Mouse (Mus musculus) erythroblast, adult 5-6 weeks (primary cell): ENCODE data around the gene Btnl1. TPM values are rescaled to one million over a fixed set of nuclear protein-coding genes. Genes with fewer than 3 reads are reported as not detected.

Experiments
- ATAC-seq: replicated peaks from 2 replicates; pipeline ENCODE4 v1.8.0; 2016; ENCODE audit warnings: moderate number of reproducible peaks, mild to moderate bottlenecking, moderate TSS enrichment, inconsistent platforms; ENCODE audit not compliant: poor library complexity, low FRiP score, severe bottlenecking
- total RNA-seq, 2 experiments: library from RNA; stranded (forward) in 1 of 2; stranded (reverse) in 1 of 2; fragments of 150-400 nt in 1 of 2; fragments of 200-764, 138-1000 nt in 1 of 2; gene quantifications; 2 replicates each; pipeline versions ENCODE4 v1.2.3 to v1.2.4; 2015 to 2017; ENCODE audit warnings: low replicate concordance in 2 of 2

The Btnl1 gene
- total RNA-seq (2015; ENCODE audit: low replicate concordance), result not detected in 2 replicates
- not detected in 2 replicates for total RNA-seq (2017; ENCODE audit: low replicate concordance)

DNA sequence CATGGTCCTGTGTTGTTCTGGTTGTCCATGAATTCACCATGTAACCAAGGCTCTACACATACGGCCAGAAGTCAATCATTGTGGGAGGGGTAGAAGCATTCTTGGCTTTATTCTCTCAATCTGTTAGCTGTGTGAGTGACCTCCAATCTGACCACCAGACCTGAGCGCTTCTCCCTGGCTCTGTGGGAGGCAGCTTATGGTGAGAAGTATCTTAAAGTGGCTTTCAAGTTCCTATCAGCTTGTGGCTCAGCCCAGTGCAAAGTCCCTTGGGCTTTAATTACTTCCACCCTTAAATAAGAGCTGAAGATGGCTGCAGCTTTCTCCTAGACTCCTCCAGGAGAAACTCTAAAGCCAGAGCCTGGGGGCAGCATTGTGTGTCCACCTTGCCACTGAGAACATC lies at the start of gene Btnl1:
Btnl1 (plus strand) TSS at position 286 of the 400 bp plus-strand sequence.
- ATAC-seq, result no peak

DNA sequence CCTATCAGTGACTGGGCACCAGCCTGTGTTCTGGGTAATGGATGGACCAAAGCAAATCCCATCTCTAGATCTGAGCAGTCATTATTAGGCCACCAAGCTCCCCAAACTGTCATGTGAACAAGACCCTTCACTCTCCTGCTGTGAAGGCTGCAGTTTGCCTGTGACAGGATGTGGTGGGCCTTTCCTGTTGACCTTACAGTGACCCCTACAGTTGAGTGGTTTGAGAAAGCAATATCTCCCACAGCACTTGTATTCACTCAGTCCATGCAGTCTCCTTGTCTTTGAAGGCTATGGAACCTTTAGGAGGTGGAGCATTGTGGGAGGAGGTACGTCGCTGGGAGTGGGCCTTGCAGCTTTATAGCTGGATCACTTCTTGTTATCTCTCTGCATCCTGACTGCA lies 47.1 kb upstream of the Btnl1 start:
- ATAC-seq, result no peak

DNA sequence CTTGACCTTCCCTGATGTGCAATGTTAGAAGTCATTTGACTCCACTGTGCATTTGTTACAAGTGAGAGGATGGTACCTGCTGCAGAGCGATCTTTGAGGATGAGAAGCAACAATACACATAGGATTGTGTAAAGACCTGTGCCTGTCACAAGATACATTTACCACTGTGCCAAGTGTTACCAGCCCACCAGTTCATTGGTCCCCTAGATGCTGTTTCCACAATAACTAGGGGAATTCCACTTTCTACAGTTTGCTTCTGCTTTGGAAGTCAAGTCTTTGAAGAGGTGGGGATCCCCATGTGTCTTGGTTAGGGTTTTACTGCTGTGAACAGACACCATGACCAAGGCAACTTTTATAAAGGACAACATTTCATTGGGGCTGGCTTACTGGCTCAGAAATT lies 45.7 kb upstream of the Btnl1 start:
- no peak for ATAC-seq

DNA sequence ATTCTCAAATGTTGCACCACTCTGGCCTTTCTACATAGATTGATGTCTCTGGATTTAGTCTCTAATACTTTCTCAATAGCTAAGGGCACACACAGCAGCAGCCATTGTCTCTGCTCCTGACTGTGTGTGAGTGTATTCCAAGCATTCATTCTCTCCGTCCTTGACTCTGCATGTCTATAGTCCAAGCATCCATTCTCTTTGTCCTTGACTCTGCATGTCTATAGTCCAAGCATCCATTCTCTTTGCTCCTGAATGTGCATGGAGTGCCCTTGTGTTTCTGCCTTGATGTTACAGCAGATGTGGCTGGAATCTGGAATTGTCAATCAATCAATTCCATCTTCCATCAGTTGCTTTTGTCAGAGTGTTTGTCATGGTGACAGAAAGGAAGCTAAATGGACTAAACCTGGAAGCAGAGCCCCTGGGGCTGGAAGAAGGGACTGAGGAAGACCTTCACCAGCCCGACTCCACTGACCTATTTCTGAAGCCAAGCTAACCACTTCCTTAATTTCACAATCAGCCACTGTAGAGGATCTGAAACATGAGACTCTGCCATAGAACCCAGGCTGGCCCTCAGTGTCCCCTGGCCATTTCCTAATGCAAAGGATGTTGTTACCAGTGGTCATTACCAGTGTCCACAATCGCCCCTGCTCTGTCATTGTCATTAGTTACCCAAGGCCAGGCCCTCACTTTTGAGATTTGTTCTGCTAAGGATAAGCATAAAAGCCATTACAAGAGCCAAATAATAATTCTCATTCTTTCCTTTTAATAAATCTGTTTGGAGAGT lies 36.1 kb upstream of the Btnl1 start:
- no peak for ATAC-seq

- no peak for ATAC-seq
Observed at GRCm38 (mm10) chr17:34344882-34345281, 32.0 kb upstream of the Btnl1 start.

- ATAC-seq, result no peak
Observed at GRCm38 (mm10) chr17:34345486-34345885, 31.4 kb upstream of the Btnl1 start.

DNA sequence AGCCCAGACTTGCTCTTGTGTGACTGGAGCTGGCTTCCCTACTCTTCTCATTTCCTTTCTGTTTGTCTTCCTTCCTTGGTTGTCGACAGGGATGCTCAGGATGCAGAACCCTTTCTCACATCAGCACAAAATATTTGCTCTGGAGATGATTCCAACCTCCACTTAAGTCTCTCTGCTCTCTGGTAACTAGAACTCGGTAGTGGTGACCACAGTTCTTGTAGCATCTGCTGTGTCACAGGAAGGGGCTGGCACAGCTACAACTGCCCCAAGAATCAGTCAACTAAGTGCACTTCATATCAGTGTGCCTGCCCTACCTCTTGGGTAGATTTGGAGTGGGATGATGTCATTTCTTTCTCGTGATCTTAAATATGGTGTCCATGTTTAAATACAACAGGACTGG lies 30.9 kb upstream of the Btnl1 start:
- ATAC-seq, result no peak

DNA sequence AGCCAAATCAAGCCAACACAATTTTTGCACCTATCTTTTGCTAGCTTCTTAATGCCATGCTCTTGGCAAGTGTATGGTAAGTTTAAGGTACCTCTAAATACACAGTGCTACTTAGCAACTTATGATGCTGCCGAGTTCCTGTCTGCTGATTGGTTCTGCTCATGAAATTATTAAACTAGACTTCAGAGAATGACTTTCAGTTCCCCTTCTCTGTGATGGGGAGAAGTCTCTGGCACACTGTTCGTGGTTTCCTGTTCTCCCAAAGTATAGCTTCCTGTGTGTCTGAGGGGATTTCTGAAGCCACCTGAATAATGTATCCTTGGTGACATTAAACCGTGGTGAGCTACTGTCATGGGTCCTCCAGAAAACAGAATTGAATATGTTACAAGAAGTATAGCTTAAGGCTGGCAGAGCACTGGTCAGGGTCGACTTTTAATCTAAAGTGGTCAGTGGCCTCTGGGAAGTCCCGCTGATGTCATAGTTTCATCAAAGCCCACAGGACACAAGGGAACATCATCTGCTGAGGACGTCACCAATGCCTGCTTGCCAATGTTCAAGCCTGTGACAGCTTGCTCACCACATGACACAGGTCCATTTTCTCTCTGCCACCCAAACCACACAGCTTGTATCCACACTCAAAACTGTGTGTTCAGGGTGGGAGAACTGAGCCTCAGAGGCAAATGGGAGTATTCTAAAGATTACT lies 29.2 kb upstream of the Btnl1 start:
- ATAC-seq, result no peak

- peak; percentile 75 for ATAC-seq
Observed at GRCm38 (mm10) chr17:34349429-34349828, 27.5 kb upstream of the Btnl1 start.

DNA sequence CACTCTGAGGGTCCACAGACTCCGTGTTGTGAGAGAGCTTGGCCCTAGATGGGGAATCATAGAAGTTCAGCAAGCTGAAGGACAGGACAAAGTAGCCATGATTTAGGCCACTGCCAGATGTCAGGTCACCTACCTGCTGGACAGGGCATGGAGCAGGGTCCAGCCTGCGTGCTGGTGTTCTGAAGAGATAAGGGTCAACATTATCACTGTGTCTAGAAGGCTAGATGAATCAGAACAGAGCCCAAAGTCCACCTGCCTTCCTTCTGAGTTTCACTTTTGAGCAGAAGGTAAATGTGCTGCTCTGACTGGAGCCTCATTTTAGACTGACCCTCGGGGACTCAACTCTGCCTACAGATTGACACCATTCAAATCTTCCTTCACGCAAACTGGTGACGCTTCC lies 22.4 kb upstream of the Btnl1 start, which contains the start of gene Btnl2:
Btnl2 (plus strand) TSS at position 284 of the 400 bp plus-strand sequence.
- ATAC-seq, result no peak

DNA sequence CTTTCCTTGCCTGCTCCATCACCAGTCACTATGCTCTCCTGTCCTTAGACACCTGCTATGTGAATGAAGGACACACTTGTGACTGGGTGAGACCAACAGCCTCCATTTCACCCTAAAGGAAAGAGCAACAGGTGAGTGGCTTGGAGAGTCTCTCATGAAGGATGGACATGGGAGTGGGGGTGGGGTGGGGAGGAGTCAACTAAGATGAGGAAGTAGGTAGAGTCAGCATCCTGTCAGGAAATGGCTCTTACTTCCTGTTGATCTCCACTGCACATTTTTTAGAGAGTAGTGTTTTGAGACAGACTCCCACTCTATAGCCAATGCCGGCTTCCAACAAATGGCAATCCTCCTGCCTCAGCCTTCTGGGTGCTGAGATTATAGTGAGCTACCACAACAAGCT lies 22.0 kb upstream of the Btnl1 start:
- ATAC-seq, result no peak

DNA sequence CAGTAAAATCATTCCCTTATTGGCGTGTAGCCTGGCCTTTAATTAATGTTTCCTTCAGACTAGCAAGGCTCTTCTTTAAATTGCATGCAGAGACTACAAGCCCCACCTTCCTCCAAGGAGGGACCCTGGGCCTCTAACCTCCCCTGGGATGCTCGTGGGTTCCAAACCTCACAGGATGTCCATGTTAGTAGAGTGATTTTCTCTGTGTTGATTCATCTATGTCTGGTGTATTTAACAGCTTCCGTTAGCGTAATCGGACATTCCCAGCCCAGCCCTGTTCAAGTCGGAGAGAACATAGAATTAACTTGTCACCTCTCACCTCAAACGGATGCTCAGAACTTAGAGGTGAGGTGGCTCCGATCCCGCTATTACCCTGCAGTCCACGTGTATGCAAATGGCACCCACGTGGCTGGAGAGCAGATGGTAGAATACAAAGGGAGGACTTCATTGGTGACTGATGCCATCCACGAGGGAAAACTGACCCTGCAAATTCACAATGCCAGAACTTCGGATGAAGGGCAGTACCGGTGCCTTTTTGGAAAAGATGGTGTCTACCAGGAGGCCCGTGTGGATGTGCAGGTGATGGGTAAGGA lies 13.9 kb upstream of the Btnl1 start:
- no peak for ATAC-seq

GRCm38 (mm10) chr17:34363676-34364310 lies 13.1 kb upstream of the Btnl1 start:
- no peak for ATAC-seq

- ATAC-seq, result no peak
Observed at GRCm38 (mm10) chr17:34365031-34365430, 11.9 kb upstream of the Btnl1 start.

- no peak for ATAC-seq
Observed at GRCm38 (mm10) chr17:34370563-34370962, 6.4 kb upstream of the Btnl1 start.

DNA sequence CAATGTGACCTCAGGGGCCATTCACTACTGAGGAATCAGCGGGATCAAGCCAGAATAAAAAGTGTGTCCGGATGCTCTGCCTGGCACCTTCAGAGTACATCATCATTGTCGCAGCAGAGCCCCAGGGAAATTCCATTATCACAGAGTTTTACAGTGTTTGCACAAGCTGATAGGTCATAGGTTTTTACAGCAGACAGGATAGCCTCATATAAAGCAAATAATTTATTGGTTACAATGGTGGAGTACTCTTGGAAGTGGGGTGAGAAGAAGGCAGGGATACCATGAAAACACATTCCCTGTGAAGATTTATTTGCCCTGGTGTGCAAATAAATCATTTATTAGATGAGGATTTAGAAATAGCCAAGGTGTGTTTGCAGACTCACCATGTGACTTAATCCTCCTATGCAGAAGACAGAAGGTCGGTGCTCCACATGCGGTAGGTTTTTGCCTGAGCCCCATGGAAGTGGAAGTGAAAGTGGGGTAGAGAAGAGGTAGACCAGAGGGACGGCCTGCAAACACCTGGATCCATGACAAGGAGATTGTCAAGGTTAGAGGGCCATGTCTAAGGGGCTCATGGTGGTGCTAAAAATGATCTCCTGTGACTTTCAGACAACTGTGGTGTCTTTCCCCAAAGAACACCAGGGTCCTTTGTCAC lies 3.8 kb upstream of the Btnl1 start:
- ATAC-seq, result no peak

- no peak for ATAC-seq
Observed at GRCm38 (mm10) chr17:34377450-34378209, 698 bp downstream of the Btnl1 start.

- ATAC-seq, result no peak
Observed at GRCm38 (mm10) chr17:34378716-34379115, 1.8 kb downstream of the Btnl1 start.

DNA sequence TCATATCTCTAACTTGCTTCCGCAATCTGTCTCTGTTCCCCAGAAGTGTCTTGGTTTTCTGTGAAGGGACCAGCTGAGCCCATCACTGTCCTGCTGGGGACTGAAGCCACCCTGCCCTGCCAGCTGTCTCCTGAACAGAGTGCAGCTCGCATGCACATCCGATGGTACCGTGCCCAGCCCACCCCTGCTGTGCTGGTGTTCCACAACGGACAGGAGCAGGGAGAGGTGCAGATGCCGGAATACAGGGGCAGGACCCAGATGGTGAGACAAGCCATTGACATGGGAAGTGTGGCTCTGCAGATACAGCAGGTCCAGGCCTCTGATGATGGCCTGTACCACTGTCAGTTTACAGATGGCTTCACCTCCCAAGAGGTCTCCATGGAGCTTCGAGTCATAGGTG lies 2.5 kb downstream of the Btnl1 start:
- no peak for ATAC-seq
